In genomic region chr5:74821969-74822368, GRCm38 (mm10) we compare ENCODE assay signal across 30 mouse cellular contexts.
DNase-seq lines count a peak whose midpoint lies in the region; ATAC-seq and TF ChIP-seq lines count a peak whose summit lies in the region.
"Had no signal": no experiment of that assay in that cellular context is flagged by ENCODE, and none has a peak within 500 bp of the region (broad histone marks: within the 10 kb centered on the region; RNA-seq: fewer than 3 reads in every experiment).

No protein-coding gene starts in this region.

- H3K9ac ChIP-seq in midbrain, postnatal 0 days (replicated peaks; ENCODE audit: low read length, poor library complexity, severe bottlenecking) = no peak overlapping the region
- no peak overlapping the region for H3K9ac ChIP-seq in midbrain, embryonic 13.5 days (replicated peaks)
- no peak overlapping the region for H3K9ac ChIP-seq in embryonic facial prominence, embryonic 11.5 days (replicated peaks; ENCODE audit: low read length)
- H3K9ac ChIP-seq in neural tube, embryonic 15.5 days (replicated peaks) = no peak overlapping the region
- H3K9ac ChIP-seq: heart, embryonic 13.5 days; hindbrain, embryonic 15.5 days; liver, embryonic 12.5 days; liver, postnatal 0 days had no signal

- H3K27ac ChIP-seq in midbrain, postnatal 0 days (ENCODE audit: low read depth, low read length) = no peak overlapping the region
- H3K27ac ChIP-seq in midbrain, embryonic 13.5 days = no peak overlapping the region
- H3K27ac ChIP-seq in embryonic facial prominence, embryonic 11.5 days (replicated peaks; ENCODE audit: low read depth, low read length) = no peak overlapping the region
- H3K27ac ChIP-seq in neural tube, embryonic 15.5 days (replicated peaks) = no peak overlapping the region
- H3K27ac ChIP-seq: heart, embryonic 13.5 days; hindbrain, embryonic 15.5 days; layer of hippocampus, adult 2 months; liver, embryonic 12.5 days; stomach, postnatal 0 days had no signal

- no peaks in the 10 kb centered on the region for H3K27me3 ChIP-seq in midbrain, postnatal 0 days (ENCODE audit: insufficient read depth, low read length)
- no peaks in the 10 kb centered on the region for H3K27me3 ChIP-seq in midbrain, embryonic 13.5 days
- H3K27me3 ChIP-seq in embryonic facial prominence, embryonic 11.5 days (ENCODE audit: control insufficient read depth, insufficient read depth, low read length) = no peaks in the 10 kb centered on the region
- H3K27me3 ChIP-seq in neural tube, embryonic 15.5 days (replicated peaks) = no peaks in the 10 kb centered on the region
- H3K27me3 ChIP-seq: hindbrain, embryonic 15.5 days; liver, embryonic 12.5 days had no signal

- DNase-seq in embryo, embryonic 10 days (ENCODE audit: low spot score) = peak; percentile 35
- DNase-seq in embryo, embryonic 10.5 days (ENCODE audit: low spot score) = no peak
- peak; percentile 61 for DNase-seq in midbrain, postnatal 0 days (ENCODE audit: low spot score)
- DNase-seq in embryonic facial prominence, embryonic 11.5 days (ENCODE audit: low spot score) = peak; percentile 52
- no peak for DNase-seq in urinary bladder, adult 18-20 months (ENCODE audit: low spot score in 2 of 2)
- DNase-seq in thymus, postnatal 10 days (ENCODE audit: low spot score in 2 of 2) = no peak
- DNase-seq: adrenal gland, postnatal 14 days; embryo, embryonic 11 days; gastrocnemius, postnatal 10 days; heart, postnatal 10 days; kidney, adult 8-10 months; kidney, postnatal 14 days; left cerebral cortex, postnatal 4 days; liver, postnatal 0 days; lung, postnatal 4 days; midbrain, embryonic 14.5 days; right cerebral cortex, postnatal 4 days; thymus, adult 2 months; thymus, postnatal 4 days had no signal

- no peaks in the 10 kb centered on the region for H3K4me1 ChIP-seq in midbrain, postnatal 0 days (ENCODE audit: insufficient read depth, low read length)
- H3K4me1 ChIP-seq in midbrain, embryonic 13.5 days (replicated peaks) = no peaks in the 10 kb centered on the region
- H3K4me1 ChIP-seq in embryonic facial prominence, embryonic 11.5 days (ENCODE audit: control insufficient read depth, insufficient read depth, low read length) = no peaks in the 10 kb centered on the region
- H3K4me1 ChIP-seq in neural tube, embryonic 15.5 days = peaks cover 12% of the 10 kb centered on the region; the same call in 1 of the 2 replicates
- H3K4me1 ChIP-seq: hindbrain, embryonic 15.5 days; liver, embryonic 12.5 days; megakaryocyte, embryonic 14.5 days had no signal

- H3K36me3 ChIP-seq in midbrain, postnatal 0 days (ENCODE audit: insufficient read depth, low read length) = no peaks in the 10 kb centered on the region
- H3K36me3 ChIP-seq in midbrain, embryonic 13.5 days = no peaks in the 10 kb centered on the region
- no peaks in the 10 kb centered on the region for H3K36me3 ChIP-seq in embryonic facial prominence, embryonic 11.5 days (replicated peaks; ENCODE audit: control insufficient read depth, insufficient read depth, low read depth, low read length)
- H3K36me3 ChIP-seq in neural tube, embryonic 15.5 days = no peaks in the 10 kb centered on the region
- H3K36me3 ChIP-seq: heart, embryonic 13.5 days; hindbrain, embryonic 15.5 days; liver, embryonic 12.5 days had no signal

- no peak for ATAC-seq in midbrain, postnatal 0 days (ENCODE audit: low FRiP score)
- ATAC-seq in midbrain, embryonic 13.5 days = no peak
- no peak for ATAC-seq in embryonic facial prominence, embryonic 11.5 days (replicated peaks; ENCODE audit: insufficient number of reproducible peaks, low FRiP score, low TSS enrichment, low read depth)
- peak; percentile 47; the same call in 1 of the 2 replicates for ATAC-seq in neural tube, embryonic 15.5 days (ENCODE audit: low FRiP score)
- ATAC-seq: intestine, embryonic 16.5 days; liver, embryonic 12.5 days; liver, postnatal 0 days; lung, postnatal 0 days had no signal

- WGBS in midbrain, postnatal 0 days = 69% methylated on average over 4 of the region's 4 CpGs
- 92% methylated on average over 4 of the region's 4 CpGs for WGBS in midbrain, embryonic 13.5 days
- 31% methylated on average over 4 of the region's 4 CpGs for WGBS in embryonic facial prominence, embryonic 11.5 days
- WGBS in neural tube, embryonic 15.5 days = 50% methylated on average over 4 of the region's 4 CpGs

- no peaks in the 10 kb centered on the region for H3K9me3 ChIP-seq in midbrain, postnatal 0 days (ENCODE audit: low read length)
- H3K9me3 ChIP-seq in midbrain, embryonic 13.5 days = no peaks in the 10 kb centered on the region
- no peaks in the 10 kb centered on the region for H3K9me3 ChIP-seq in embryonic facial prominence, embryonic 11.5 days (replicated peaks; ENCODE audit: control insufficient read depth, low read length)
- H3K9me3 ChIP-seq in neural tube, embryonic 15.5 days (replicated peaks) = no peaks in the 10 kb centered on the region
- H3K9me3 ChIP-seq: heart, embryonic 13.5 days; hindbrain, embryonic 15.5 days; liver, embryonic 12.5 days; megakaryocyte, embryonic 14.5 days had no signal

- TF ChIP-seq CTCF in midbrain, postnatal 0 days (IDR thresholded peaks at IDR 0.05) = no peak

- no peak overlapping the region for H3K4me3 ChIP-seq in midbrain, postnatal 0 days (ENCODE audit: low read depth, low read length)
- H3K4me3 ChIP-seq in midbrain, embryonic 13.5 days (replicated peaks) = no peak overlapping the region
- H3K4me3 ChIP-seq in embryonic facial prominence, embryonic 11.5 days (ENCODE audit: low read depth, low read length) = no peak overlapping the region
- no peak overlapping the region for H3K4me3 ChIP-seq in neural tube, embryonic 15.5 days (replicated peaks)
- H3K4me3 ChIP-seq: erythroblast, embryonic 14.5 days; heart, embryonic 13.5 days; hindbrain, embryonic 15.5 days; layer of hippocampus, adult 2 months; liver, embryonic 12.5 days; megakaryocyte, embryonic 14.5 days had no signal

- no peak overlapping the region for H3K4me2 ChIP-seq in midbrain, postnatal 0 days (ENCODE audit: low read depth, low read length, poor library complexity, severe bottlenecking)
- H3K4me2 ChIP-seq in midbrain, embryonic 13.5 days (replicated peaks) = no peak overlapping the region
- H3K4me2 ChIP-seq in embryonic facial prominence, embryonic 11.5 days (ENCODE audit: low read depth, low read length) = no peak overlapping the region
- H3K4me2 ChIP-seq in neural tube, embryonic 15.5 days = no peak overlapping the region
- H3K4me2 ChIP-seq: heart, embryonic 13.5 days; hindbrain, embryonic 15.5 days; liver, embryonic 12.5 days had no signal

Comparison
In these comparisons a context has a peak if more than half of its experiments do, and no peak if none do; other contexts are left out.
1. DNase-seq: peak in embryo, embryonic 10 days (single experiment), midbrain, postnatal 0 days (single experiment) and embryonic facial prominence, embryonic 11.5 days (single experiment); none in embryo, embryonic 10.5 days (single experiment), urinary bladder, adult 18-20 months (0 of 2) and thymus, postnatal 10 days (0 of 2).